Mouse (Mus musculus): Measurements from ENCODE around the gene Zfr.

Gene Zfr

DNA sequence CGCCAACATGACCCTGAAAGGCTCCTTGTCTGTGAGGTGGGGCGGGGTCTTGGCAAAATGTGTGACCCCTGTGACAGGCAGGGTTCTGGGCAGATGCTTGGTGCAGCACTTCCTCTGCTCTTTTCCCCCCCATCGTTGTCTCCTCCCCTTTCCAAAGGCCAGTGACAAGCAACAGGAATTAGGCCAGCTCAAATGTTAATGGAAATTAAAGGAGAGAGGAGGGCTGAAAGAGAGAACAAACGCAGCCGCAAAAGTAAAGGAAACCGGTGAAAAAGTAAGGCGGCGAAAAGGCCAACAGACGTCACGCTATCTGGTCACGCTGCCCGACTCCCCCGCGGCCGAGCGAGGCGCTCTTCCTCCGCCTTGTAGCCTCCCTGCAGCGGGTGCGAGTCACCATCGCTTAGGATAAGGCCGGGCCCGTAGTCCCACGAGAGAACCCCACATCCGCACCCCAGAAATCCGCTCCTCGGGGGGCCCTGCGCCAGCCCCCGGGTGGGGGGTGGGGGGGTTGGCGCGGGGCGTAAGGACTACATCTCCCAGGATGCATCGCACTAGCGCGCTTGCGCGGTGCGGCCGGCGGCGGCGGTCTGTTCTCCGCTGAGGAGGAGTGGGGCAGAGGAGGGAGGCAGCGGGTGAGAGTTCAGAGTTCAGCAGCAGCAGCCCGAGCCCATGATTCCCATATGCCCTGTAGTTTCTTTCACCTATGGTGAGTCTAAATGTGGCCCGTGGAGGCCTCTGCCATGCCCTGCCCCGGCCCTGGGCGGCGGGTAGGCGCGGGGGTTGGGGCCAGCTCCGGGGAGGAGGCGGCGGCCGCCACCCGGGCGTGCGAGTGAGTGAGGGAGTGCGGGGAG, at the start of gene Zfr:
Gene Zfr, plus strand, starts transcription at position 590 of the 851 bp plus-strand sequence.
- peak; percentile 90 to 95 for DNase-seq (ENCODE audit: low spot score in 2 of 2)

DNA sequence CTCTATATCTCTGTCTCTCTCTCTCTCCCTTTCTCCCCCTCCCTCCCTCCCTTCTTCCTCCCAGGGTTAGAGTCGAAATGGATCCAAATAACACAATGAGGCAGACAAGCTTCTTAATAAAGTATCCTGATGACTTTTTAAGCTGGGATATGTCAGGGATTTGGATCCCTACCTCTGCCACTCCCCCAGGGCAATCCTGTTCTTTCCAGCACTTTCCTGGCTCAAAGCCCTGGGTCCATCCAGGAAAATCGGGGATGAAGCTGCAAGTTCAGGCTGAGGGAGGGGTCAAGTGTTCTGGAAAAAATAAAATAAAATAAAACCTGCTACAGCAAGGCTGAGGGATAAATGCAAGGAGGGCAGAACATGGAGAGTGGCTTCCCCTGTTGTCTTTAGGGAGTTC, 49.7 kb upstream of the Zfr start:
- no peak for DNase-seq (ENCODE audit: low spot score in 2 of 2)

DNA sequence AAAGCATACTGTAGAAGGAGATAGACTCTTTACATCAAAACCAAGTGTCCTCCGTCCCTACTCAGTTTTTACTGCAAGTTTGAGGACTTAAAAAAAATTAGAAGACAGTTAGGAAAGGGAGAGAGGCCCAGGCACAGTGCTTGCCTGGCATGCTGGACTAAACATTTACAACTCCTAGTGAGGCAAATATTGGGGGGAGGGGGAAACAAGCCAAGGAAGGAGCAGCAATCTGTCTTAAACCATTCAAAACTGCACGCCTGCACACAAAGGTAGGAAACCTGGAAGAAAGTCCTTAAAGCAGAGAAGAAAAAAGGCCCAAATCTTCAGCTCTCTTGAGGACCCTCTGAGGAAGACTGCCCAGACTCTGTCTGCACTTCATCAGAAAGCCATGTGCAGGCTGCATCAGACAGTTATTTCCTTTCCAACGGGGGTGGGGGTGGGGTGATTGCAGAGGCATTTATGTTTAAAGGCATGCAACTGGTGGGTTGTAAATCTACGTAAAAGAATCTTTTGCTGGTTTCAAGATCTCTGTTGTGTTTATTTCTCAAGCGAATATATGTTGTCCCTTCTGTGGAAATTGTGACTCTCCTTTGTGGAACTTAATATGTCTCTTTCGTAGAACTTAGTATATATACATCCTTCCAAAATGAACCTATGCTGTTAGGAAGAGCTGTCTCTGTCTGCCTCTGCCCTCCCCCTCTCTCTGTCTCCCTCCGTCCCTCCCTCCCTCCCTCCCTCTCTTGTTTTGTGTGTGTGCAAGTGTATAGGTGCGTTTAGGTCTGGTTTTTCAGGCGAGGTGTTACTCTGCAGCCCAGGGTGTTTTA, 49.0 kb upstream of the Zfr start:
- no peak for DNase-seq (ENCODE audit: low spot score in 2 of 2)

DNA sequence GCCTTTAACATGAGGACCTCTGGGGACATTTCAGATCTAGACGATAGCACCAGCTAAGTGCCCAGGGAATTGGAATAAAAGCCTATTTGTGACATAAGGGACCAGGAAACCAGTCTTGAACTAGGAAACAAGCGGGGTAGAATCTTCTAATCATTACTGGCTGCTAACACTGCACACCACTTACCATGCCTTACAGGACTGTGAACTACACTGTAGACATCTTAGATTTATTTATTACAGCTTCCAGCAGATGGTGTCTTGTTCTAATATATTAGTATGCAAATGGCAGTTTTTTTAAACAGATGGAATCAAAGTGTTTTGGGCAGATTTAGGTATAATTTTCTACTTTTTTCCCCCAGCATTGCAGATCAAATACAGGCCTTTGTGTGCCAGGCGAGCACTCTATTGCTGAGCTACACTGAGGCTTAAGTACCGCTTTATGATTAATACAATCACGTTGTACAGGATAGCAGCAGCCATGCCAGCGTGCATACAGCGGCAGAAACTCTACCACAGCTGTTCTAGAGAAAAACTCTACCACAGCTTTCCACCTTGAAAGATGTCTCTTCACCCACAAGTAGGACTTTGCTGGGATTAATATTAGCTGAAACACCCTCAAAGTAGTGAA, 44.8 kb upstream of the Zfr start:
- DNase-seq (ENCODE audit: low spot score in 2 of 2): no peak

DNA sequence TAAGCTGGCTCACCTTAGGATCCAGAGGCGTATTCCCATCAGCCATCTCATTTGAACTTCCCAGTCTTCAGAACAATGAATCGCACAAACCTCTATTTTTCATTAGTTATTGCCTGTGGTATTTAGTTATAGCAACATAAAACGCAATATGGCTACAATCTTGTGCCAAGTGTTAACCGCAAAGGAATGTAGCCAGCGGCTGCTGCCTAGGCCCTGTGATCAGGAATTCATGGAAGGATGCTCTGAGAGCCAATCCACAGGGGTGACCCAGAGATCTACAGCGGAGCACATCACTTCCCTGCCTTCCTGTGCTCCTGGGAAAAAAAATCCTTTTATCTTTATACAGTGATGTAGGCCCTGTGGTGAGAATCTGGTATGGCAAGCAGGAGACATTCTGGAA, 43.2 kb upstream of the Zfr start:
- DNase-seq (ENCODE audit: low spot score in 2 of 2): no peak

DNA sequence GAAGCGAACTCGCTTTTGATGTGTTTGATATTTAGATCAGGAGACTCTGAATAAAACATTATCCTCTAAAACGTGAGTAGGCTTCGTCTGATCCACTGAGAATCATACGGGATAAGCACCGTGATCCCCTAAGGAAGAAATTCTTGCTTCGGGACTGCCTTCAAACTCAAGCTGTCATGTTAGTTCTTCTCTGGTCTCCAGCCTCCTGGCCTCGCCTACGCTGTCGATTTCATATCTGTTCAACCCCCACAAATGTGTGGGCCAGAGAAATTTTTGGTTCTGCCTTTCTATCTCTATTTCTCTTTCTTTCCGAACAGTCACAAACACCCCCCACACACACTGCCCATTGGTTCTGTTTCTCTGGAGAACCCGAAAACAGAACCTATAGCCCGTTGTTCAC, 35.3 kb upstream of the Zfr start:
- DNase-seq (ENCODE audit: low spot score in 2 of 2): no peak

DNA sequence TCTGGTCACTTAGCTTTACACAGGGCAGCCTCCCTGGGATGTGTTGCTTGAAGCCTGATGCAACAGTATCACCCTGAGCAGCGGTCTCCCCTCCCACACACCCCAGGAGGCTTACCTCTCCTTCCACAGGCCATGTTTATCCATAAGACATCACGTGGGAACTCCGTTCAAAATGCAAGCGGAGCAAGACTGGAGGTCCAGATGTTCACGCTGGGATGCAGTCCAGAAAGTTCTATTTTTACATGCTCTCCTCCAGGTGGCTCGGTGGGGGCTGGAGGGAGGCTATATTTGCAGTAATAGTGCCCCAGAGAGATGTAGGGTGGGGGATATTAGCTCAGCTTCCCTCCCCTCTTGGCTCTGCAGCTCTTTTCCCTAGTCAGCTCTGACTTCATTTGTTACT, 33.5 kb upstream of the Zfr start:
- no peak for DNase-seq (ENCODE audit: low spot score in 2 of 2)

DNA sequence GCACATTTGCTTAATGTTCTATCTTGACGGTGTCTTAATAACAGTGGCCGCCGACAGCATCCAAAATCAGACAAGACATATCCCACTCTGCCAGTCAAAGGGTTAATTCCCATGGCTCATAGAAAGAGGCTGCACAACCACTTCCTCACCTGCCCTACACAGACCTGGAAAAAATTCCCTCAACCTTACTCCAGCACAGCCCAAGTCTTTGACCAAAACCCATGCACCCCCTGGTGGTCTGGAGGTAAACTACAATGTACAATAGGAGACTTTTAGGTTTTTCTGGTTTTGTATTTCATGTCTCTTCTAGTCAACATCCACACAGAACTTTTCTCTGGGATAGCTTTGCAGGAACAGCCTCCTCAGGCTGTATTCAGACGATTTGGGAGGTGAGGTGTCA, 32.8 kb upstream of the Zfr start:
- DNase-seq (ENCODE audit: low spot score in 2 of 2): peak; percentile 8 to 52

DNA sequence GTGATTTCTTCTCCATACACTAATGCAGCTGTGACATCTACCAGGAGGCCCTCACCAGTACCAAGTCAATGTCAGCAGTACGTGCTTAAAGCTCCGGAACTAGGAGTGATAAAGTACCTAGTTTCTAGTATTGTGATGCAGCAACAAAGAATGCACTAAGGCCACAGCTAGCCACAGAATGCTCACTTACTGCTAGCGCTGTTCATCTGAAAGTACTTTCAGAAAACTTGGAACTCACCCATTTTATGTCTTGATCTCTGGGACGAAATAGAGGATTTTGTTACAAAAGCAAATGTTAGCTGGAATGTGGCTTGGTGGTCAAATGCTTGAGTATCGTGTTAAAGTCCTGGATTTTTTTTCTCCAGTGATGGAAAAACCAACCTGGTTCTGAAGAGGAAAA, 30.0 kb upstream of the Zfr start:
- DNase-seq (ENCODE audit: low spot score in 2 of 2): no peak

DNA sequence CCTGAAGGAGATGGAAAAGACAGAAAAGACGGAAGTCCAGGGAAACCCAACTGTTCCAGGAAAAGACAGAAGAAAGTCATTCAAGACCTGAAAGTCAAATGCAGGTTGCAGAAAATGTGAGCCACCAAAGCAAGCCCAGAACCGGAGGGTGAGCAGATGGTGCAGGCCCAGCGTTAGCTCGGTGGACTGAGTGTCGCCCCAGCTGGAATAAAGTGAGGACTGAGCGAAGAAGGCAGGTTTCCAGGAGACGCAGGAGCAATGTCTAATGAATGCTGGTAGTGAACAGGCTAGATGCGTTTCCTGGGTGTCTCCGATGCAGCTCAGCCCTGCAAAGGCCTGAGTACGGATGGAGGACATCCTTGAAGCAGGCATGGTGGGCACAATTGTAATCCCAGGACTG, 29.5 kb upstream of the Zfr start:
- DNase-seq (ENCODE audit: low spot score in 2 of 2): no peak

DNA sequence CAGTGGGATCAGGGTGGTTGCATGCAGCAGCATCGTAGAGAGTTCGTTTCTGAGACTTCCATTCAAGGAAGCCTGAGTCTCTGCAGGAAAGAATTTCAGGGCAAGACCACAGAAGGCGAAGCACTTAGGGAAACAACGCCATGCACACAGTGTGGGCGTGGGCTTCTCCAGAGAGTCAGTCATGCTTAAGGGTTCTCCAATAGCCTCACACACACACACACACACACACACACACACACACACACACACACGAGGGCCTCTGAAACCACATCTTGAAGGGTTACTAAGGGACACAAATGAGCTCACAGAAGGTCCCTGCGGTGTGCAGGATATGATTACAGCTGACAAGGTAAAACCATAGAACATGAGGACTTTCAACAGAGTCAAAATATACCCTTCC, 27.5 kb upstream of the Zfr start:
- no peak for DNase-seq (ENCODE audit: low spot score in 2 of 2)

DNA sequence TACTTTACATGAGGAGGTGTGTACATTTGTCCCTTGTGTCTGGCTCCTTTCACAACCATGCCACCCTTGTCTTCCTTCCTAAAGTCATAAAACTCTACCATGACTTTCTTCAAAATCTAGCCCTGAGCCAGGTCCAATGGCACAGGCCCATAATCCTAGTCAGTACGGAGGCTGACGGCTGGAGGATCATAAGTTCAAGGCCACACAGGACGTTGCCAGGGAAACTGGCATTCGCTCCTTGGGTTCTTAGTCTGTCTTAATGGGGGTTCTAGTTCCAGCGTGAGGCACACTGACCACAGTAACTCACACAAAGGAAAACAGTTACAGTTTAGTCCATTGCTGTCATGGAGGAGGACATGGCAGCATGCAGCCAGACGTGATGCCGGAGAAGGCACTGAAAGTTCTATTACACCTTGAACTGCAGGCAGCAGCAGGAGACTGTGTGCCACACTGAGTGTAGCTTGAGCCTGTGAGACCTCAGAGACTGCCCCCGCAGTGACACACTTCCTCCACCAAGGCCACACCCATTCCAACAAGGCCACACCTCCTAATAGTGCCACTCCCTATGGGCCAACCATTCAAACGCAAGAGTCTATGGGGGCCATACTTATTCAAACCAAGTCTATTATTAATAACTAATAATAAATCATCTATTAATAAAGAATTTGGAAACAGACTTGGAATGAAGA, 26.5 kb upstream of the Zfr start:
- no peak for DNase-seq (ENCODE audit: low spot score in 2 of 2)

DNA sequence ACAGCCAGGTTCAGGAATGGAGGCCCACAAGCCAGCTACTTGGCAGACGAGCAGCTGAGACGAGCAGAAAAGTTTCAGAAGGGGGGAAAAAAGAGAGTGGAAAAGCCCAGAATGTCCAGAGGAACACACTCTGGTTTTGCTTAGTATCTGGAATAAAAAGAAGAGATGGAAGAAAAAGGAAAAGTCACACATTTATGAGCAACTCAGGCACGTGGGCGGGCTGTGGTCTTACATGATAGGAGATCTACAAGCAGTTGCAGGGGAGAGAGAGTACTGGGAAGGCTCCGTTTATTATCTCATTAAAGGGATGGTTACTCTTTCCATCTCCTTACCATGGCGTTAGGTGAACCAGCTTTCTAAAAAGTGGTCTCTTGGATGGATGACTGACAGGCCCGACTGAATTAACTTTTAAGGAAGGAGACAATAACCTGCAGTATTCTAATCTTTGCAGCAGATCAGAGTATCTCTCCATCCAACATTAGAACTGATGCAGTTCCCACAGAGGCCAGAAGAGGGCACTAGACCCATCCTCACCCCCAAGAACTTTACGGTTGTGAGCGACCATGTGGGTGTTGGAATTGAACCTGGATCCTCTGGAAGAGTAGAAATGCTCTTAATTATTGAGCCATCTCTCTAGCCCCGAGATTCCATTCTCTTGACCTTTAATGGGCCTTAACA, 25.7 kb upstream of the Zfr start:
- DNase-seq (ENCODE audit: low spot score in 2 of 2): peak in 1 of 2 experiments; percentile 34

DNA sequence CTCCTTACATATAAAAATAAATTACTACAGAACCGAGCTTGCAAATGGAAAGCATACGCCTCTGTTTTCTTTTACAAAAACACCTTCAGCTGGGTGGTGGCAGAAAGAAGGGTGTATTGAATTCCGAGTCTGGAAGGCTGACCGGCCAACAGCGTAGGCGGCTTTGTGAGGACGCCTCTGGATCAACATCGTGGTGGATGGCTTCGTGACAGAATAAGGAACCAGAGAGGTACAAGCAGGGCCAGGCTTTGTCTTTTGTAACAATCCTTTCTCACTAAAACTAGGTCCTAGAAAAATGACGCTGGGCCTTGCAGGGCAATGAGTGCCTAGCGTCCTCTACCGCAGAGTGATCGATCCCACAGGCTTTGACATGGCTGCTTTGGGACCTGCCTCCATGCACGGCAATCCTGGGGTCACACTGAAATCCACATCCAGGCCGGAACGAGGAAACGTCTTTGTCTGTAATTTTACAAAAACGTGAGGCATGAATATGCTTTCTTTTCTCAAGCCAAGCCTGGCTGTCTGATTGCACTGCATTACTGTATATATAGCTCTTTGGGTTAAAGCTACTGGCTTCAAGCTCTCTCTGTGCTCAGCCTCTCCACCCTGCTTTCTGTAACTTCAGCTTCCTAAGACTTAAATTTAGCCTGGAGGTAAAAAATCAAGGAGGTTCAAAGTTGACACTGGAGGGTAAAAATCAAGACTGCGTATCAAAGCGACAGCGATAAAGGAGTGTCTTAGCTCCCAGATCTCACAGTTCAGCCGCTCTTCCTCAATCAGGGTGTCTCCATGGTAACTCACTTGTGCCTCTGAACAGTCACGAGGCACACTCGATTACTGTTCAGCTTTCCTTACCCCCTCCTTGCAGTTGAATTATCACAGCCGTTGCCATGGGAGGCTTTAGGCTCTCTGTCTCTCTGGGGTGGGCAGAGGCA, 24.3 kb upstream of the Zfr start:
- no peak for DNase-seq (ENCODE audit: low spot score in 2 of 2)

DNA sequence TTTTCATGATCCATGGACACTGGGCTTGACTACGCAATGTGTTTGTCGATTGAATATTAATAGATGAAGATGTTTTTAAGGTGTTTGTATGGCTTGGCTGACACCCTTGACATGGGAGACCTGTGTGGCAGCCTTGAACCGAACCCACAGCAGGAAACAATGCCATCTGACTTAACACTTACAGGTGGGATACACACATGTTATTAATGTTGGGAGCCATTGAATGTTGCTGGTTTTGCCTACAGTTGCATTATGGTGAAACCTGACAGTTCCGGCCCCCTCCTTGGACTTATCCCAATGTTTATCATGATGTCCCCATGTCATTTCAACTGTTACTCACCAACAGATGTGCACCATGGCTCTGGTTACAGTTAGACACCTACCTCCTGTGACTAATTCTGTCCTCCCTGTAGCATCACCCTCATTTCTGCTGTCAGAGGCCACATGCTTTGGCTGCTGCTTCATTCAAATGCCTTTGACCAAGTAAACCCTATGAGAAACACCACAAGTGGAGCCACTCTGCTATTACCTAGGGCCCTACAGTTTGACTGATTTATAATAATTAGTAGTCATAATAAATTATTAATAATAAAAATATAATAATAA, 23.6 kb upstream of the Zfr start:
- no peak for DNase-seq (ENCODE audit: low spot score in 2 of 2)

DNA sequence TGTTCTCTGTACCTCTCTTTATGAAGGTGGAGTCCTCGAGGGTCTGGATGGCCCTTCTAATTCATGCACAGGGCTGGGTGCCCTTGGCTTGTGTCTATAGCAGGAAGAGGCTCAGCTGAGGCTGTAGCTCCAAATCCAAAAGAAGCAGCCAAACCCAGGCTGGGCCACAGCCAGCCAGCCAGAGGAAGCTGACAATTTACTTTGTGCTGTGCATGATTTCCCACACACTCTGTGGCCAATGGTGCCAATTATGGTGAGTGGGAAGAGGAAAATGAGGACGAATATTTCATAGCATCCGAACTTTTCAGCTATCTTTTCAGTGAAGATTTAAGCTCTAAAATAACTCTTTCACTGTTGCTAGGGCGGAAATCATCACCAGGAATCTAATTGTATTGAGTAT, 21.2 kb upstream of the Zfr start:
- DNase-seq (ENCODE audit: low spot score in 2 of 2): no peak

DNA sequence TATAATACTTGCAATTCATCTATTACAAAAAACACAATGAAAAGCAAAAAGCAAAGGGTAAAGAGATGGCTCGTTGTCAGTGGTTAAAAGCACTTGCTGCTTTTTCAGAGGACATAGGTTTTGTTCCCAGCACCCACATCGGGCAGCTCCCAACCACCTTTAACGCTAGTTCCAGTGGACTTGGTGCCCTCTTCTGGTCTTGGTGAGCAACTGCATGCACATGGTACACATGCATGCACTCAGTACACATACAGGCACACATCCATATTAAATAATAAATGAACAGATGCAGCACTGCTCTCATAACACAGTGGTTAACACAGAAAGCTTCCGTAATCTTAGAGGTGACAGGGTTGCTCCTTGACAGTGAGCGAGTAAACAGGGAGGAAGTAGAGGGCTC, 20.3 kb upstream of the Zfr start:
- no peak for DNase-seq (ENCODE audit: low spot score in 2 of 2)

DNA sequence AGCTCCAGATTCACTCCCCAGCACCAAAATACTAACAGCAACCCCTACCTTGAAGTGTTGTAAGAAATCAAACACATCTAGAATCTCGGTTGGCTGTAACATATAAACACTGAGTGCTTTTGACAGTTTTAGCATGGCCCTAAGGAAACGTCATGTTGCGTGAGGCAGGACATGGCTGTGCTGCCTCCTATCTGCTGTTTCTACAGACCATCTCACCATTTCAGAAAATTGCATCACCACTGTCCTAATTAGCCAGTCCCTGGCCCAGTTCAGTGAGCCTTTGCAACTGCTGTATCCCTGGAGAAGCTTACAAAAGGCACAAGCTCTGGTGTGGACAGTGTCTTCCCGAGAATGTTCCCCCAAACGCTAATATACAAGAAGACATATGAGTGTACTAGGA, 16.7 kb upstream of the Zfr start:
- DNase-seq (ENCODE audit: low spot score in 2 of 2): no peak

DNA sequence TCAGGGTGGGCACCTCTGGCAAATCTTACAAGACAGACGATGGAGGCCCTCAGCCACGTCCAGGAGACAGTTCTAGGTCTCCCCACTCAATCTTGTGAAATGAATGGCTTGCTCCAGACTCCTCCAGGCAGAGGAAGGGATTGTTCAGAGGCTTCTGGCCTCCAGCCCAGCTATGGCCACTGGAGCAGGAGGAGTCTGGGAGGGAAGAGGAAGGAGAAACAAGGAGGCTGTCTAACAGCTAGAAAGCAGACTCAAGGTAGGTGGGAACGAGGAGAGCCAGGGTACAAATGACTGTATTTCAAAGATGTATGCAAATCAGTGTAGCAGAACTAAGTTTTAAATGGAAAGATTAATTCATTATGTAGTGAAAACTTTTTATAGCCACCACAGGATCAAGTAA, 13.9 kb upstream of the Zfr start:
- DNase-seq (ENCODE audit: low spot score in 2 of 2): no peak

DNA sequence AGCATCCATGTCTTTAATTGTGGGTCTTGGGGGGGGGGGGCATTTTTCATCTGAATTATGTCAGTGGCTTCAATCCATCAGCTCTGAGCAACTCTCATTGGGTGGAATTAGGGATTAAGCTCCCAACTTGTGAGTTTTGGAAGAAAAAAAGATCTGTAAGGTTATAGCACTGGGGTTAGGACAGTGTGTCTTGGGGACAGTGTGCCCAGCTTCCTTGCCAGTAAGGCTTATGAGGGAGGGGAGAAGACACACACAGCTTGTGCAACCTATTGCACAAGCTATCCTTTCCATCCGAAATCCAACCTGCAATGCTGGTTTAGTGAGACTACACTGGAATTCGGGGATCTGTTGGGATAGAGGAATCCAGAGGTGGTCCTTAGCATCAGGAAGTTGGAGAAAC, 12.8 kb upstream of the Zfr start:
- DNase-seq (ENCODE audit: low spot score in 2 of 2): no peak

Data from urinary bladder, adult 18-20 months (tissue).